Mouse (Mus musculus): ENCODE measurements around the gene Stk24. TPM values are rescaled to one million over a fixed set of nuclear protein-coding genes. Genes with fewer than 3 reads are reported as not detected.

Gene Stk24
- polyA plus RNA-seq, 1 experiment from 2014 or later = 32.8 TPM

DNA sequence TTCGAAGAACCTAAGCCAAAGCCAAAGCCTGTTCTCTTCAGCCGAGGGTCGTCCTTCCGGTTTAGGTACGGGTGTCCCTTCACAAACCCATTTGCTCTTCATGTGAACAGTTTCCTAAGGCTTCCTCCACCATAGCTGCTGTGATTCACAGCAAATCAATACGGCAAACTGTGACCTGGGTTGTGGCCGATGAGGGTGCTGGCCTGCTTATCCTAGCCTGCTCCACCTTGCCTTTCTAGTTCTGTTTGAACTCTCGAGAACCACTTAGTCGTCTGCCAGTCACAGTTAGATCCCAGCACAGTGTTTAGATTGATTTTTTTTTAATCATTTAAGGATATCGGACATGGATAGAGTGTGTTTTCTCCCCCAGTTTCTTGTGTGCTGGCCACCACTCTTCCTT, 141.1 kb downstream of the Stk24 start:
- no peaks in the 10 kb centered on the region for H3K27me3 ChIP-seq (ENCODE audit: insufficient read depth, poor library complexity, severe bottlenecking)
- H3K27ac ChIP-seq = no peak overlapping the region
- no peak for DNase-seq (ENCODE audit: low spot score)
- no peak overlapping the region for H3K4me3 ChIP-seq
- peaks cover 42% of the 10 kb centered on the region for H3K4me1 ChIP-seq (replicated peaks)
- peaks cover 69% of the 10 kb centered on the region for H3K36me3 ChIP-seq
- H3K9me3 ChIP-seq = no peaks in the 10 kb centered on the region
- WGBS = 95% methylated on average over 10 of the region's 10 CpGs

DNA sequence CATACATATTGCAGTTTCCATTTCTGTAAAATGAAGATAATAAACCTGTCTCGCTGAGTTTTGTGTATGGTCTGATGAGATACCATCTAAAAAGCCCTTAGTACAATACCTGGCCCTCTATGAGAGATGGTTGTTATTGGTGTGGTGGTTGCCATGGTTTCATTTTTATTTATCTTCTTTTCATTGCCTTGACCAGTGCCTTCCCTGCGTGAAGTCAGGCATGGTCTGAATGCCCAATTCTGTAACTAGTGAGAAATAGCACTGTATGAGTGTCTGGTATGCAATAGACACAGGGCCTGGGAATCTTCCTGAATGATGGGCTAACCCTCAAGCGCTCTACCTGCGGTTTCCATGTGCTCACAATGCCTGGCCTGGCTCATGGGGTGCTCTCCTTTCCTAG, 143.1 kb downstream of the Stk24 start:
- H3K9me3 ChIP-seq = no peaks in the 10 kb centered on the region
- H3K4me1 ChIP-seq (replicated peaks) = peaks cover 43% of the 10 kb centered on the region
- 76% methylated on average over 4 of the region's 4 CpGs for WGBS
- no peaks in the 10 kb centered on the region for H3K27me3 ChIP-seq (ENCODE audit: insufficient read depth, poor library complexity, severe bottlenecking)
- peaks cover 68% of the 10 kb centered on the region for H3K36me3 ChIP-seq
- no peak overlapping the region for H3K4me3 ChIP-seq
- no peak for DNase-seq (ENCODE audit: low spot score)
- 0 out of 2 replicates have a peak overlapping the region, but pooled peaks have one; percentile 23 for H3K27ac ChIP-seq

Other genes starting within 250 kb of the Stk24 start
- gene Slc15a1, start 125.2 kb upstream of the Stk24 start, polyA plus RNA-seq (2016; fragmentation: Nextera tagmentation; extraction: Ambion mirVana) = 0.05 and 0.12 TPM in 2 replicates

All from hindbrain, embryonic 10.5 days (tissue).